Mouse (Mus musculus) heart, embryonic 16.5 days (tissue): Measurements from ENCODE around the gene Klf16. TPM values are rescaled to one million over a fixed set of nuclear protein-coding genes. Genes with fewer than 3 reads are reported as not detected.
A peak's percentile ranks its signal among the peaks of the same experiment; 100 is the strongest.

Experiments
- ATAC-seq: fragments of 200-750 bp; cut with Nextera tagmentation; replicated peaks from 2 replicates; pipeline ENCODE4 v1.8.0; 2017; ENCODE audit warnings: moderate number of reproducible peaks; ENCODE audit not compliant: insufficient read depth, low FRiP score; ENCODE audit errors: extremely low read depth
- H3K27ac ChIP-seq: fragments of 300-500 bp; sonication (generic); 2 replicates; pipeline ENCODE4 v1.5.1; 2014; ENCODE audit warnings: mild to moderate bottlenecking, low read length, control low read depth, moderate library complexity
- H3K27me3 ChIP-seq: fragments of 300-500 bp; sonication (generic); 2 replicates; pipeline ENCODE4 v1.6.1; 2014; ENCODE audit warnings: low read length, mixed read lengths; ENCODE audit not compliant: control insufficient read depth, insufficient read depth
- H3K36me3 ChIP-seq: fragments of 300-500 bp; sonication (generic); 2 replicates; pipeline ENCODE4 v1.6.1; 2014; ENCODE audit not compliant: control insufficient read depth, insufficient read depth
- H3K4me1 ChIP-seq: fragments of 300-500 bp; sonication (generic); 2 replicates; pipeline ENCODE4 v1.6.1; 2014; ENCODE audit warnings: low read length, mixed read lengths; ENCODE audit not compliant: control insufficient read depth, insufficient read depth
- H3K4me2 ChIP-seq: fragments of 300-500 bp; sonication (generic); 2 replicates; pipeline ENCODE4 v1.6.1; 2014; ENCODE audit warnings: low read depth, mild to moderate bottlenecking, control low read depth, low read length
- H3K4me3 ChIP-seq: fragments of 300-500 bp; sonication (generic); 2 replicates; pipeline ENCODE4 v1.5.1; 2014; ENCODE audit warnings: mild to moderate bottlenecking, control low read depth, low read length
- H3K9ac ChIP-seq: fragments of 300-500 bp; sonication (generic); 2 replicates; pipeline ENCODE4 v1.6.1; 2014; ENCODE audit warnings: low read length, control low read depth
- H3K9me3 ChIP-seq: fragments of 300-500 bp; sonication (generic); replicated peaks from 2 replicates; pipeline ENCODE4 v1.6.1; 2016; ENCODE audit warnings: low read length; ENCODE audit not compliant: control insufficient read depth
- WGBS: fragments of 180-500 bp; shearing (Covaris S2); extraction: QIAGEN DNeasy Blood & Tissue Kit; methylation state at CpG from one replicate; pipeline ENCODE4 v1.1.7; 2014; 5-methylcytosine and 5-hydroxymethylcytosine counted together
- polyA plus RNA-seq: library from polyadenylated mRNA; unstranded; fragments of >200 nt; fragmentation: Nextera tagmentation; extraction: Ambion mirVana; gene quantifications from 2 replicates; pipeline ENCODE4 v1.2.1, GENCODE M21; 2015

The Klf16 gene
- polyA plus RNA-seq, 1 experiment from 2014 or later, result 6.0 TPM

GRCm38 (mm10) chr10:80543873-80544272 is 33.2 kb downstream of the Klf16 start:
- Histone ChIP-seq H3K36me3 (peaks cover 51% of the 10 kb centered on the region), H3K4me3 (no peak overlapping the region), H3K27ac (no peak overlapping the region), H3K4me2 (no peak overlapping the region), H3K9me3 (no peaks in the 10 kb centered on the region), H3K27me3 (no peaks in the 10 kb centered on the region), H3K4me1 (peaks cover 9% of the 10 kb centered on the region), H3K9ac (no peak overlapping the region)
- no peak for ATAC-seq
- 85% methylated on average over 14 of the region's 14 CpGs for WGBS

DNA sequence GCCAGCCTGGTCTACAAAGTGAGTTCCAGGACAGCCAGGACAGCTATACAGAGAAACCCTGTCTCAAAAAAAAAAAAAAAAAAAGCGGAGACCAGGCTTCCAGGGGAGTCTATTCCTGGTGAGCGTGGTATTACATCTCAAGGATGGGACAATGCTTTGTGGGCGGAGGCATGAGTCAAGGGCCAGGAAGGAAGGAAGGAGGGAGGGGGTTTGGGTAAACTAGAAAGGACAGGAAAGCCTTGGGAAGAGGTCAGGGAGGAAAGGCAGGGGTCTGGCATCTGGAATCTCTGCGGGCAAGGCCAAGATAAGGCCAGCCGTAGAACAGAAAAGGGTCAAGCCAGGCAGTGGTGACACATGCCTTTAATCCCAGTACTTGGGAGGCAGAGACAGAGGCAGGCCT is 37.6 kb downstream of the Klf16 start:
- no peak for ATAC-seq
- Histone ChIP-seq H3K9ac (no peak overlapping the region), H3K4me3 (no peak overlapping the region), H3K9me3 (no peaks in the 10 kb centered on the region), H3K36me3 (peaks cover 23% of the 10 kb centered on the region), H3K27me3 (peaks cover 20% of the 10 kb centered on the region), H3K27ac (no peak overlapping the region), H3K4me1 (peaks cover 9% of the 10 kb centered on the region; the same call in 1 of the 2 replicates), H3K4me2 (no peak overlapping the region)
- WGBS, result 20% methylated on average over 5 of the region's 5 CpGs

GRCm38 (mm10) chr10:80538710-80539394 is 38.3 kb downstream of the Klf16 start, which contains the start of gene Atp8b3:
Gene Atp8b3, minus strand, starts transcription at chr10:80539124.
- peak within 1 kb of the TSS; percentile 52 for H3K4me2 ChIP-seq
- no peak within 1 kb of the TSS; the same call in 1 of the 2 replicates for H3K27ac ChIP-seq
- H3K4me1 ChIP-seq, result peaks cover 9% of the 10 kb centered on the region; the same call in 1 of the 2 replicates
- no peaks in the 10 kb centered on the region for H3K9me3 ChIP-seq
- peak within 1 kb of the TSS; percentile 25 for H3K4me3 ChIP-seq
- peaks cover 20% of the 10 kb centered on the region for H3K27me3 ChIP-seq
- WGBS, result 3% methylated on average over 30 of the region's 30 CpGs
- peak; percentile 75 for ATAC-seq
- peaks cover 18% of the 10 kb centered on the region for H3K36me3 ChIP-seq
- 0 out of 2 replicates have a peak within 1 kb of the TSS, but pooled peaks have one; percentile 5 for H3K9ac ChIP-seq

DNA sequence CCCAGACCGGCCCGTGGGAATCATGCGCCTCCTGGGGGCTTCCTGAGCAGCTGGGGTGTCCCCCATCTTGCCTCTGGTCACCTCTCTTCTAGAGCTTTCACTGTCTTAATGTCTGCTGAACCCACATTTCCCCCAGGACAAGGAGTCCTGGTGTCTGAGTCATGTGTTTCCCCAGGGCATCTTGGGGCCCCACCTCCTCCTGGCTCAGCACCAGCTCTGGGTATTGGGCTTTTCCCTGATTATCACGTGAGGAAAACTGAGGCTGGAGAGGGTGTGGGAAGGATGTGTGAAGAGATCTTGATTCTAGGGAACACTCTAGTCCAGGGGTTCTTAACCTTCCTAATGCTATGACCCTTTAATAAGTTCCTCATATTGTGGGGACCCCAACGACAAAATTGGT is 38.9 kb downstream of the Klf16 start:
- H3K9me3 ChIP-seq, result no peaks in the 10 kb centered on the region
- 62% methylated on average over 5 of the region's 5 CpGs for WGBS
- no peak overlapping the region for H3K27ac ChIP-seq
- peaks cover 15% of the 10 kb centered on the region for H3K36me3 ChIP-seq
- peaks cover 9% of the 10 kb centered on the region; the same call in 1 of the 2 replicates for H3K4me1 ChIP-seq
- peaks cover 20% of the 10 kb centered on the region for H3K27me3 ChIP-seq
- H3K4me3 ChIP-seq, result no peak overlapping the region
- ATAC-seq, result no peak
- H3K9ac ChIP-seq, result no peak overlapping the region
- no peak overlapping the region for H3K4me2 ChIP-seq

- no peak overlapping the region; the same call in 1 of the 2 replicates for H3K4me2 ChIP-seq
- H3K4me1 ChIP-seq, result peaks cover 9% of the 10 kb centered on the region; the same call in 1 of the 2 replicates
- no peak overlapping the region for H3K9ac ChIP-seq
These were observed 41.4 kb downstream of the Klf16 start for GRCm38 (mm10) chr10:80535711-80536110.

DNA sequence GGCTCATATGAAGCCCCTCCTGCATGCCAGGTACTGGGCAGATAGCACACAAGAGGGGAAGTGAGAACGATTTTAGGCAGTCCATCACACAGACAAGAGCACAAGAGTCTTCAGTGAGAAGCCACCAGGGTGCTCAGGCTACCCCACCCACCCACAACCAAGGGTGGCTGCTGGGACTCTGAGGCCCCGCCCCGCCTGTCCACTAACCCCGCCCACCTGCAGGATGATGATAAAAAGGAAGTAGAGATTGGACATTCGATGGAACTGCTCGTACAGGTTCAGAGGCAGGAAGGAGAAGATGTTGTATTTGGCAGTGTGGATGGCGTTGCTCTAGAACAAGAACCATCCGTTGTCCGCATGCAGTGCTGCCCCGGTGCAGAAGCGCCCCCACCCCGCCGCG is 42.0 kb downstream of the Klf16 start:
- Histone ChIP-seq H3K27ac (no peak overlapping the region), H3K27me3 (peaks cover 20% of the 10 kb centered on the region), H3K4me3 (no peak overlapping the region), H3K9me3 (no peaks in the 10 kb centered on the region), H3K9ac (no peak overlapping the region), H3K4me2 (peak overlapping the region; percentile 41), H3K4me1 (peaks cover 9% of the 10 kb centered on the region; the same call in 1 of the 2 replicates), H3K36me3 (no peaks in the 10 kb centered on the region)
- no peak for ATAC-seq
- 12% methylated on average over 14 of the region's 14 CpGs for WGBS

More at GRCm38 (mm10) chr10:80535711-80536110, 41.4 kb downstream of the Klf16 start:
- 18% methylated on average over 13 of the region's 13 CpGs for WGBS
- Histone ChIP-seq H3K36me3 (no peaks in the 10 kb centered on the region), H3K27ac (no peak overlapping the region), H3K9me3 (no peaks in the 10 kb centered on the region), H3K4me3 (no peak overlapping the region), H3K27me3 (peaks cover 20% of the 10 kb centered on the region)
- ATAC-seq, result no peak

GRCm38 (mm10) chr10:80533704-80534103 is 43.4 kb downstream of the Klf16 start:
- Histone ChIP-seq H3K27me3 (peaks cover 20% of the 10 kb centered on the region), H3K9me3 (no peaks in the 10 kb centered on the region), H3K4me1 (peaks cover under 1% of the 10 kb centered on the region; the same call in 1 of the 2 replicates), H3K4me3 (no peak overlapping the region), H3K4me2 (no peak overlapping the region), H3K9ac (no peak overlapping the region), H3K36me3 (no peaks in the 10 kb centered on the region), H3K27ac (no peak overlapping the region)
- no peak for ATAC-seq
- WGBS, result 17% methylated on average over 7 of the region's 7 CpGs

DNA sequence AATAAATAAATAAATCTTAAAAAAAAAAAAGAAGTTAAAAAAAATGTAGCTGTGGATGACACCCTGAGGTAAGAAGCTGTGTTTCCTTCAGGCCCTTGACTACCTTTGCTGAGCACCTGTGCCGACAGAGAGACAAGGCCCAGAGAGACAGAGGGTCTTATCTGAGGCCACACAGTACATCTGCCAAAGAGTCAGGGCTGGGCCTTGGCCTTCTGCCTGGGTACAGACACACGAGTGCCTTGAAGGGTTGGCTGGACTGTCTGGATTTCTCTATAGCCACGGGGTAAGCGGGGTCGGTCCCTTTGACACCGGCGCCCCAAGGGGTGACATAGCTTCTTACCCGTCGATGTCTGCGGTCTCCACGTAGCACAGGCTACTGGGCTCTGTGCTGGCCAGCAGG is 44.3 kb downstream of the Klf16 start:
- 85% methylated on average over 11 of the region's 11 CpGs for WGBS
- no peak overlapping the region for H3K4me3 ChIP-seq
- no peak for ATAC-seq
- H3K9me3 ChIP-seq, result no peaks in the 10 kb centered on the region
- no peak overlapping the region for H3K4me2 ChIP-seq
- H3K4me1 ChIP-seq, result no peaks in the 10 kb centered on the region
- H3K36me3 ChIP-seq, result no peaks in the 10 kb centered on the region
- H3K27ac ChIP-seq, result no peak overlapping the region
- H3K9ac ChIP-seq, result no peak overlapping the region
- peaks cover 16% of the 10 kb centered on the region for H3K27me3 ChIP-seq

DNA sequence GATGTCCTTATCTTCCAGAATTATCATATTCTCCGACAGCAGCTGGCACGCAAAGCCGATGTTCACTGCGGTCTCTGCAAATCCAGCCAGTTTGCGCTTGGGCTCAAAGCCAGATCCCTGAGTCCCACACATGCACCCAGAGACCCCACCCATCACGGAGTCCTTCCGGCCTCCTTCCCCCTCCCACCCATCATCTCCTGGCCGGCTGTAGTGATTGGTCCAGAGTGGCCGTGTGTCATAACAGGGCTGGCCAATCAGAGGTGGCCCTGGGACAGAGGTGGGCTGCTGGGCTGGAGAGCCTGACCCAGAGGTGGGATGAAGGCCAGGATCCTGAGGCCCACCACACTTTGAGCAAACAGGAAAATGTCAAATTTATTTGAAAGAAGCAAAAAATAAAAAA is 50.9 kb downstream of the Klf16 start:
- Histone ChIP-seq H3K27ac (no peak overlapping the region), H3K9me3 (peaks cover 6% of the 10 kb centered on the region; the same call in 1 of the 2 replicates), H3K4me2 (no peak overlapping the region), H3K4me1 (no peaks in the 10 kb centered on the region), H3K36me3 (no peaks in the 10 kb centered on the region), H3K27me3 (no peaks in the 10 kb centered on the region; the same call in none of the 2 replicates), H3K9ac (no peak overlapping the region), H3K4me3 (no peak overlapping the region)
- 21% methylated on average over 9 of the region's 9 CpGs for WGBS
- ATAC-seq, result no peak
